Mouse (Mus musculus) small intestine, adult 2 months (tissue): Measurements from ENCODE around the gene Pou2f1.

Experiments
- CTCF ChIP-seq: fragments of 200-500 bp; IDR thresholded peaks from 2 replicates; pipeline ENCODE4 v1.5.1; 2012; ENCODE audit warnings: low read depth, mild to moderate bottlenecking, control low read depth, inconsistent platforms, low read length, moderate library complexity, mixed read lengths; ENCODE audit not compliant: insufficient replicate concordance, insufficient read length; ENCODE audit errors: extremely low read depth
- POLR2A ChIP-seq: fragments of 200-500 bp; IDR thresholded peaks from 2 replicates; pipeline ENCODE4 v1.6.1; 2012; ENCODE audit warnings: low read depth, mild to moderate bottlenecking, control low read depth, inconsistent platforms, low read length, moderate library complexity

- TF ChIP-seq POLR2A (no peak), CTCF (no peak)
Observed at GRCm38 (mm10) chr1:166035045-166035444, 32.6 kb upstream of the Pou2f1 start.
